Mouse (Mus musculus) embryo, embryonic 11 days (tissue): Measurements from ENCODE around the gene Paqr6.

Experiments used
- DNase-seq: peaks from one replicate; pipeline ENCODE4 v3.0.0-alpha.2; 2015

Paqr6 gene

DNA sequence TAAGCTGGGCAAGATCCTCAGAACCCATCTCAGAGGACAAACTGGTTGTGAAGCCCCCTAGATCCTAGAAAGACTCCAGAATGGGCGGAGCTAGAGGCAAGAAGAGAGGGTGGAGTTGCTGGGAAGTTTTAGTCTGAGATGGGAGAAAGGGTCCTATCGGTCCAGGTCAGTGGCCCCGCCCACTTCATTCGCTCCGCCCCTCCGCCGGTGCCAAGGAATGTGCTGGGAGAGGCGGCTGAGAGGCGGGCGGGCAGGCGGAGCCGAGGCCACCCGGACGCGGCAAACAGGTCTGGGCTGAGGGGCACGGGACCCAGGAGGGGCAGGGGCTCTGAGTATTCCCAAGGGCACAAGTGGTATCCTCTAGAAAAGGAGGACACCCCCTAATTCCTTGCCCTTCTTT is at the start of gene Paqr6:
Gene Paqr6, plus strand, starts transcription at position 248 of the 400 bp plus-strand sequence.
- DNase-seq = peak; percentile 63

DNA sequence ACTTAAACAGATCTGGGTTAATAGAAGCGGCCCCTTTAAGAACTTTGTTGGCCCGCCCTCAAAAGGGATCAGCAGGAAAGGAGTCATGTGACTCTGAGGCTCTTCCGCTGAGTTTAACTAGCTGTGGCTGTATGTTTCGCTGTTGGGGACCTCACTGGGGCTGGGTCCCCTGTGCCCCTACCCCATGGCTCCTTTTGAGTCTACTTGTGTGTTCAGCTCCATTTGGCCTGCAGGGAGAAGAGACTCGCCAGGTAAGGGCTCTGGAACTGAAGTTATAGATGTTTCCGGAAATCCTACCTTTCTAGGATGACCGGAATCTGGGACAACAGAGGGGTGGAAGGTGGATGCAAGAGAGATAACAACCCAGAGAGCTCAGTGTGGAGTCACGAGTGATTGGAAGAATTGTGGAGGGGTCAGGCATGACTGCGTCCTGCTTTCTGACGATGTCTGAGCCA is 39.4 kb upstream of the Paqr6 start, which contains the start of gene Glmp:
Gene Glmp, plus strand, starts transcription at position 73 of the 455 bp plus-strand sequence.
- DNase-seq = peak; percentile 84

DNA sequence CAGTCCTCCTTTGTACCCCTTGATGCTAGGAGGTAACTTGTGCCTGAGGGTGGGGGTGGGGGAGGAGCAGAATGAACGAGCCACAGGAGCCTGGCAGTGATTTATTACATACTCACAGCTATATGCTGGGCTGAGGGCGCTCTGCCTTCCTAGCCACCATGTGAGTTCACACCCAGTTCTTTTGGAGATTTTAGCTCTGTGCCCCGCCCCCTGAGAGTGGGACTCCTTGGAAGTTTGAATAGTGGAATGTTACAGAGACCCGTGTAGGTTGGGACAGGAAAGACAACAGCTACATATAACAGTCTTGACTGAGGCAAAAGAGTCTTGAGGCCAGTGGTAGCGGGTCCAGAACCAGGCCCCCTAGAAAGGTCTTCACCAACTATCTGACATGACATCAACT is 35.4 kb upstream of the Paqr6 start:
- no peak for DNase-seq

DNA sequence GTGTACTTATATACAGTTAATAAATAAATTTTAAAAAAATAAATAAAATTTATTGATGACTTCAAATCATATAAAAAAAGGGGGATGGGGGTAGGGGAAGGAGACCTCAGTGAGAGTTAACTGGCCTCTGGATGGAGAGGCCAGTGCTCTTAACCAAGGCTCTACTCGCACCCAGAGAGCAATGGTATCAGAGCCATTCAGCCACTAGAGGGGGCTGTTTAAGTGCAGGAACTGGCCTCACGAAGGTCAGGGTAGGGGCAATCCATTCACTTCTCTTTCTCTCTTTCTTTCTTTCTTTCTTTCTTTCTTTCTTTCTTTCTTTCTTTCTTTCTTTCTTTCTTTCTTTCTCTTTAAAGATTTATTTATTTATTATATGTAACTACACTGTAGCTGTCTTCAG is 33.1 kb upstream of the Paqr6 start:
- peak; percentile 61 for DNase-seq

DNA sequence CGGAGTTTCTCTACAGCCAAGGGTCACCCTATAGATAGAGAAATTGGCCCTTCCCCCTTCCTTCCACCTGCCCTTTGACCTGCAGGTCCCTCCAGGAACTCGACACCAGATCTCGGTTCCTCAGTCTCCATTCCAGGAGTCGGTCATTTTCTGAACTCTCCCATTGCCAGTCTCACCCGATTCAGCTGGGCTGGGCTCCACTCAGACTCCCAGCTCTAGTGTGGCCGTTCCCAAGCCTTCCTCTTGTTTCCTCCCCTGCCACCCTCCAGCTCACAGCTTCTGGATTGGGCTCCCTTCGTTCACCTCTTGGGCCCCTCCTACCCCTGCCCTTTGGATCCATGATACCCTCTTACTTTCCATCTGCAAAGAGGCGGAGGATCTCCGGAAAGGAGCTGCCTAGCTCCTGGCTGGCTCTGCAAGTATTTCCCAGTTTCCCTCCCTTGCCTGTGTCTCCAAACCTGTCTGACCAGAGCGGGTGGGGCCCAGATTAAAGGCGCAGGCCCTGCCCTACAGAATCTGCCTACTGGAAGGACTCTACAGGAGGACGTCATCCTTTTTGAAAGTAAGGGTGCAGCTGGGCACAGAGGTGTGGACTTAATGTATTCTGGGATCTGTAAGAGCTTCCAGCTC is 30.2 kb upstream of the Paqr6 start:
- no peak for DNase-seq

DNA sequence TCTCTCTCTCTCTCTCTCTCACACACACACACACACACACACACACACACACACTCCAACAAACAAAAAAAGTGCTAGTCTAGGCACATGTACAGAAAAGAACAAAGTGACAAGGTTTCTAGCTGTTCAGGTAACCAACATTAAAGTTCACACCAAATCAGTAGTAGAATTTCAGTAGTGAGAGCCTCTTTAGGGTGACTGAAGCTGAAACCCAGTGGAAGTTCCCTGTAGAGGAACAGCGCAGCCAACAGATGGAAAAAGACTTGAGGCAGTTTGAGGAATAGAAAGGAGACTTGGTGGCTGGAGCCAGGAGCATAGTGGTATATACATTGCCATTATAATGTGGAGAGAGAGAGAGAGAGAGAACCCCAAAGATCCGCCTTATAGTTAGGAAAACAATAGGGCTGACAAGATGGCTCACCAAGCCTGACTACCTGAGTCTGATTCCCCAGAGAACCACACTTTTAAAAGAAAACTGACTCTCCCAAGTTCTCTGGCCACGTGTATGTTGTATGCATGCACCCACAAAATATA is 29.4 kb upstream of the Paqr6 start:
- DNase-seq = no peak

DNA sequence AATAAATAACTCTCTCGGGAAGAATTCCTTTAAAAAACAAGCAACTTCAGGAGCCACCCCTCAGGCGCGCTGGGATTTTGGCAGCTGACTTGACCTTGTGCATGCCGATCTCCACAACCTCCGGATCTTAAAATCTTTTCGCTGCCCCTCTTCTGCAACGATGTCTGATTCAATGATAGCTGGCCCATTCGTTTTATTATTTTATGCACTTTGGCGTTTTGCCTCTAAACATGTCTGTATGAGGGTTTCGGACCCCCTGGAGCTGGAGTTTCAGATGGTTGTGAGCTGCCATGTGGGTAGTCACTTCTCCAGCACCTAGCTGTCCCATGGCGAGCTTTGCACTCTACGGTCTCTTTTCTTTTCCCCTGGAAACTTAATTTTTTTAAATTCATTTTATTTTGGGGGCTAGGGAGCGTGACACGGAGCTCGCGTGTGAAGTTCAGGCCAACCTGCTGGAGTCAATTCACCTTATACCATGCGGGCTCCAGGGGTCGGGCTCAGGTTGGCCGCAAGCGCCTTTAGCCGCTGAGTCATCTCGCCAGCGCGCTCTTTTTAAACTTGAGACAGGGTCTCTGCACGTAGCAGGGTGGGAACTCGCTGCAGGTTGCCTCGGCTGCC is 28.8 kb upstream of the Paqr6 start:
- peak; percentile 31 for DNase-seq

DNA sequence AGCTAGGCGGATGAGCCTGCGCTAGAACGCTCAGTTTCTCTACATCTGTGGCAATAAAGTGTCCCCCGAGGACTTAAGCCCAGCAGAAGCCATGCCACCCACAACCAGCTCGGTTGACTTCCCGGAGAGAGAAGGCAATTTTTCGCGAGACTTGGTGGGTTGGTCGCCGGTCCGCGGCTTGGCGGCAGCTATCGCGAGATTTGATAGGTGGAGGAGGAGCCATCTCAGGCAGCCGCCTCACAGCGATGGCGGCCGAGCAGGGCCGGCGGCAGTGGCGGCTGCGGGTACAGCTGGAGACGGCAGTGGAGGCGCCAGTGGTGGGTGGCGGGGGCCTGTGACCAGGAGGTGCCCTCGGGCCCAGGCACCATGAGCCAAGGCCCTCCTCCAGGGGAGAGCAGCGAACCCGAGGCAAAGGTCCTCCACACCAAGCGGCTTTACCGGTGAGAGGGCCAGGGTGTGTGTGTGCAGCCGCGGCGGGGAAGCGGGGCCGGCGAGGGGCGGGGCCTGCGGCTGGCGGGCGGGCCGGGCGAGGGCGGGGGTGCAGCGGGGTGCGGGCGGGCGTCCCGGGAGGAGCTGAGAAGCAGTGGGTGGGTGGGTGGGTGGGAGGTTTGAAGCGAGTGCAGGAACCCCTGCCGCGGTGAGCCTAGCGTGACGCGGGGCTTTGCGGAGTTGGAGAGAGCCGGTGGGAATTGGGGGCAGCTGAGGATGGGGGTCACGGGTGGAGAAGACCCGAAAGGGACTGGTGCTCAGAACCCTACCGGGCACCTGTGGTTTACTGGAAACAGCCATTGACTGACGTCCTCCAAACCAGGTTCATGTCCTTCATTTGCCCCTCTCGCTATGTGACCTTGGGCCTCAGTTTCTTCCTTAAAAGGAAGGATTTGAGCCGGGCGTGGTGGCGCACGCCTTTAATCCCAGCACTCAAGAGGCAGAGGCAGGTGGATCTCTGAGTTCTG is 28.0 kb upstream of the Paqr6 start, which contains the start of the genes Tmem79 and Smg5:
Gene Tmem79, minus strand, starts transcription at position 91 of the 956 bp plus-strand sequence.
Gene Smg5, plus strand, starts transcription at position 203 of the 956 bp plus-strand sequence.
- DNase-seq = peak; percentile 97

DNA sequence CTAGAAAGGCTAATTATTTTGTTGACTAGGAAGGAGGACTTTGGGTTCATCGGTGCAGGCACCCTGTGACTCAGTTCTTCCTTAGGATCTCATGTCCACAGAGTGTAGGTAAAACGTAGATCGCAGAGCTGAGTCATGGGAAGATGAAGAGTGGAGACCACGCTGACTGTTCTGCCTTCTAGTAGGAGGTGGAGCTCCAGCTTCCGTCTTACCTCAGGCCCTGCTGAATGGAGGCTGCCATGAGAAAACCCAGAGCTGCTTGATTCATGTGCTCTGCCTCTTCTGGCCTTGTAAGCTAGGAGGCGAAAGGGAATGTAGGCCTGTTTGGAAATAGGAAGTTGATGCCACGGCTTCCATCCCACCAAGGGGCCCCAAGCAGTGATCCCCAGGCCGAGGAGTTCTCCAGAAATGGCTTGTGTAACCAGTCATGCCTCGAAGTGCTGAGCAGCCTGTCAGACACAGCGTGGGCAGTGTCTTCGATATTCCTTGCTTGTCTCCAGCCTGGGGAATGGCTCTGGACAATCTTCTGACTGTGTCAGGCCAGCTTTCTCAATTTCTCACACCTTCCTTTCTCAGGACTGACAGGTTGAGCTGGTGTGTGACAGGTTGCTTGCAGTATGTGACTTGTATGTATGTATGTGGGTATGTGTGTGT is 26.9 kb upstream of the Paqr6 start:
- no peak for DNase-seq

DNA sequence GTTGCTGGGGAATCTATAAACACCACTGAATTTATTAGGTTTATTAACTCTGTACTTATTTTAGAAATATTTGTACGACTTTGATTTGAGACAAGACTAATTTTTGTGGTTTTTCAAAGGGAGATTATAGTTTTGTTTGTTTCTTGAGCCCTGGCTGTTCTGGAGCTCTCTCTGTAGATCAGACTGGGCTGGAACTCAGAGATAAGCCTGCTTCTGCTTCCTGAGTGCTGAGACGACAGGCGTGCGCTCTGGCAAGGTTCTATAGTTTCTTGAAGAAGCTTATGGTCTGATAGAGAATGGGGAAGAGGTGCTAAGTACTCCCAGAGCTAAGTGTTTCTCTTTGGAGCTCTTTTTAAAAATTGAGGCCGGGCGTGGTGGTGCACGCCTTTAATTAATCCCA is 26.1 kb upstream of the Paqr6 start:
- DNase-seq = no peak

DNA sequence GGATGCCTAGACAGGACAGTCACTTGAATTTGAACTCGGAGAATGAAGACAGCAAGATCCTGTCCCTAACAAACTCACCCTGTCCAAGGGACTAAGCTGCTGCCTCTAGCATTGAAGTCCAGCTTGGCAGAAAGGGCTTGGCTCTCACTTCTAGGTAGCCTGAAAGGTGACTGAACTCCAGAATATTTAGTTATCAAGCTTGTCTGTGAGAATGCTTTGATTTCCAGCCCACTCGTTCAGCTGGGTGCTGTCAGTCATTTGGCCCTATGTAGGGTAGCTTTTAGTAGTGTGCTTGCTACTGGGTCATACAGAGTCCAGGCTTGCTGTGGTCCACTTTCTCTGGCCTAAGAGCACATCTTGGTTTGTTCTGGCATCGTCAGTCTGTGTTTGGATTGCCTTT is 25.4 kb upstream of the Paqr6 start:
- DNase-seq = no peak

DNA sequence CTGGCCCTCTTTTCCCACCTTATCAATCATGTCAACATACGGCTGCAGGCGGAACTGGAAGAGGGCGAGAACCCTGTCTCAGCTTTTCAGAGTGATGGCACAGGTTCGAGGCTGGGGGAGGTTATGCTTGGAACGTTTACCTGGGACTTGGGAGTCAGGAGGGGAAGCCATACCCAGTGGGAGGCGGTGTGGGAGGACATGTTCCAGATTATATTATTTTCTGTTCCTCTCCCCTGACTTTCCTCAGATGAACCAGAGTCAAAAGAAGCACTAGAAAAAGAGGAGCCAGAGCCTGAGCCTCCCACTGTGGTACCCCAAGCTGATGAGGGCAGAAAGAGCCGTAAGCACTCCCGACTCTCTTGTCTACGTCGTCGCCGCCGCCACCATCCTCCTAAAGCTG is 13.7 kb upstream of the Paqr6 start:
- DNase-seq = no peak

DNA sequence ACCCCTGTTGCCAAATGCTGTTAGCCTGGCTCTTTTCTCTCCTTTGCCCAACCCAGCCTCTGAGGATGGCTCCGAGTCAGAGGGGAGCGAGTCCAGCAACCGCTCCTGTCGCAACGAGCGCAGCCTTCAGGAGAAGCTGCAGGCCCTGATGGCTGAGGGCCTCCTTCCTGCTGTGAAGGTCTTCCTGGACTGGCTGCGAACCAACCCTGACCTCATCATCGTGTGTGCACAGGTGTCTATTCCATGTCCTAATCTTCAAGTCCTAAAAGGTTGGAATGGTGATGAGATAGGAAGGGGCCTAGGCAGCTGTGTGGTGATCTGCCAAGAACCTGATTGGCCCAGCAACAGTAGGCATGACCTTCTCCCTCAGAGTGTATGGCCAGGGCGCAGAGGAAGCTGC is 11.5 kb upstream of the Paqr6 start:
- DNase-seq = no peak

DNA sequence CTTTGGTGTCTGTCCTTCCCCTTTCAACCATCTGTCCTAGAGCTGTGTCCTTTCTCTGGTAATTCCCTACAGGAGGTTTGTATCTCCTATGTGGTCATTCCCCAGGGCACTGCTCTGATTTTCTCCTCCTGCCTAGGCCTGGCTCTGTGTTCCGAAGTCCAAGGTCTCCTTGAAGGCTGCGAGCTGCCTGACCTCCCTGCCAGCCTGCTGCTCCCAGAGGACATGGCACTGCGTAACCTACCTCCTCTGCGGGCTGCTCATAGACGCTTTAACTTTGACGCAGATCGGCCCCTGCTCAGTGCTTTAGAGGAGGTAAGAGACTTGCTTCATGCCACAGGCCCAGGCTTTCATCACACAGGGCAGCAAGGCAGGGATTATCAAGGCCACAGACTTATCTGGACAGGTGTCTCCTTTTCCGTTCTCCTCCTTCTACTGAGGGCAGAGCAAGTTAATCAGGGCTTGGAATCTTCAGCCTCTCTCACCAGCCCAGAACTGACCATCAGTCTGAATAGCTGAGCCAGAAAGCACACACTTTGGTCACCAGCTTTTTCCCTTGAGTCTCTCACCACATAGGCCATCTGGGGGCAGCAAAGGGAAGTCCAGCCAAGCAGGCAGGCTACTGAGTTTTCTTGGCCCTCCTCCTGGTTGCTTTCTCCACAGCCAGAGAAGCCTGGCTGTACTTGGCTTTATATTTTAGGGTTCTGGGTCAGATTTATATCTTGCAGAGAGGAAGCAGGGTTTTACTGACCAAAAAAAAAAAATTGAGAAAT is 9.8 kb upstream of the Paqr6 start:
- DNase-seq = no peak

DNA sequence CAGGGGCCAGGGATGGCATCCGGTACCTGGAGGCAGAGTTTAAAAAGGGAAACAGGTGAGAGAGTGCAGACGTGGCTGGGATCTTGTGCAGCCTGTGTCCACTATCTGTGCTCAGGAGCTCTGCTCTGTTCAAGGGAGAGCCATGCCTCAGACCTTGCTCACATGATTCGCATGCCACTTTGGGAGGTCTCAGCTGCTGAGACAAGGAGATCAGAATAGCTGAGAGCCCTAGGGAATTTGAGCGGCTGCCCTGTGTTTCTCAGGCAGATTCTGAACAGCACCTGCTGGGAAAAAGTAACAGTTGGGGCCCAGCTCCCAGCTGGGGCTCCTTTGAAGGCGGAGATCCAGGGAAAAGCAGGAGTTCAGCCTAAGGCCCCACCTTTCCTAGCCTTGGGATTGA is 4.8 kb upstream of the Paqr6 start:
- DNase-seq = no peak

DNA sequence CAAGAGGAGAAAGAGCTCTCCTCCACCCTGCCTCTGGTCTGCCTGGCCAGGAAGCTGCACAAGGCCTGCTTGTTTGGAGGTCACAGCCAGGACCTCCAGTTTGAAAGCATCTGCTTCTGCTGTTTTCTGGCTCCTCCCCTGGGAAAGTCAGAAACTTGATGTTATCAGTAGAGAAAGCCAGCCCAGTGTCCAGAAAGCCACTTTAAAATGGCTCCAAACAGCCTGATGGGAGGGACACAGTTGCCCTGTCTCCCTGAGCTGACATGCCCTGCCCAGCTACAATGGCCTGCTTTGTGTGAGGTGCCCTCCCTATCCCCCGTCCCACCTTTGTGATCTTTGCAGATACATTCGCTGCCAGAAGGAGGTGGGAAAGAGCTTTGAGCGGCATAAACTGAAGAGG is 4.4 kb upstream of the Paqr6 start:
- no peak for DNase-seq

DNA sequence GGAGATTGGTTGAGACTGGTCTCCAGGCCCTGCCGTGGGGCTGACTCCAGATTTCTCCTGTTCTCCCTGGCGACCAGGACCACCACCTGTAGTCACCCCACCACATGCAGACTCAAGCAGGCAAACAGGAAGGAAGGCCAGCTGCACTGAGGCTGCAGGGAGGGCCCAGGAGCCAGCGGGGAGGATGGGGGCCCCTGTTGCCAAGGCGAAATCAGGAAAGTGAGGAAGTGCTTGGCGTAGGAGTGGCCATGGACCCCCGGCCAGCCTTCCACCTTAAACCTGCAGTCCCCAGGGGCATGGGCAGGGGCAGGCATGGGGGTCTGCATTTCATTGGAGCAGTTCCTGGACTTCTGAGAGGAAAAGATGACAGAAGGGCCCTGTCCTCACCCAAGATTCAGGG is 3.3 kb upstream of the Paqr6 start:
- no peak for DNase-seq

DNA sequence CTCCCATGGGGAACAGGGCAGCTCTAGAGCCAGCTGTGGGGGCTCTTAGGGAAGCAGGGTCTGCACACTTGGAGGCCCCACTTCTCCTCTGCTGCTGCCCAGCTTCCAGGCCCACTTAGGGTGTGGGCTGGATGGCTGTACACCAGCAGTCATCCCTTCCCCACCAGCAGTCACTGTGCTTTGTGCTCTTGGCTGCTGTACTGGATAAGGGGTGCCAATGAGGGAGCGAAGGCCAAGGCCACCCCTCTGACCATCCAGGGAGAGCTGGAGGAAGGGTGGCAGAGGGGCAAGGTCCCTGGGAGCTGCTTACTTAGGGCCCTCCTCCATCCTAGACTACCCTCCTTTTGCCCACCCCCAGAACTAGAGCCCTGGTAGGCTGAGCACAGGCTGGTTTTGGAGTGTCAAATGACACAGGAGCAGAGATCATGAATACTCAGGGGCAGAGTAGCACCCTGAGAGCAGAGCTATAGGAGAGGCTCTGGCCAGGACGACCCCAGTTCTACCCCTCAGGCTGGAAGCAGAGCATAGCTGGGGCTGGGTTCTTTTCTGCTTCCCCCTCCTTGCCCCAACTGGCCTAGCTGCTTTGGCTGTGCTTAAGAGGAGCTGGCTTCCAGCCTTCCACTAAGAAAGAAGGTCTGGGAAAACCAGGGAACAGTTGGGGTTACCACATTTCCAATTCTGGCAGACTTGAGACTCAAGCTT is 2.6 kb upstream of the Paqr6 start:
- DNase-seq = no peak

DNA sequence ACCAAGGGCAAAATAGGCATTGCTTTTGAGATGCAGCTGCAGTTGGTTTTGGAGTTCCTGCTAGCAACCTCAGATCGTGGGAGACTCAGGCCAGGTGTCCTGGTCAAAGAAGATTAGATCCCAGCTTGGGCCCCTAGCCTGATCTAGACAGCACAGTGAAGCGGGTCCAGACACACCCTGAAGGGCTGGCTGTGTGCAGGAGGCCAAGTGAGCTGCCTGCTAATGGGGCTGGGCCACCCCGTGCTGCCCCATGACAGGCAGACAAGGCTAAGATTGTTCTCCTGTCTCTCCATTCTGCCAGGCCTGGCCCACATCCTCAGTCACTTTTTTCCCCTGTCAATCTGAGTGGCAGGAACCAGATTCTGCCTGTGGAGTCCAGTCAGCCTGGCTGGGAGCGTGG is 684 bp upstream of the Paqr6 start:
- no peak for DNase-seq

DNA sequence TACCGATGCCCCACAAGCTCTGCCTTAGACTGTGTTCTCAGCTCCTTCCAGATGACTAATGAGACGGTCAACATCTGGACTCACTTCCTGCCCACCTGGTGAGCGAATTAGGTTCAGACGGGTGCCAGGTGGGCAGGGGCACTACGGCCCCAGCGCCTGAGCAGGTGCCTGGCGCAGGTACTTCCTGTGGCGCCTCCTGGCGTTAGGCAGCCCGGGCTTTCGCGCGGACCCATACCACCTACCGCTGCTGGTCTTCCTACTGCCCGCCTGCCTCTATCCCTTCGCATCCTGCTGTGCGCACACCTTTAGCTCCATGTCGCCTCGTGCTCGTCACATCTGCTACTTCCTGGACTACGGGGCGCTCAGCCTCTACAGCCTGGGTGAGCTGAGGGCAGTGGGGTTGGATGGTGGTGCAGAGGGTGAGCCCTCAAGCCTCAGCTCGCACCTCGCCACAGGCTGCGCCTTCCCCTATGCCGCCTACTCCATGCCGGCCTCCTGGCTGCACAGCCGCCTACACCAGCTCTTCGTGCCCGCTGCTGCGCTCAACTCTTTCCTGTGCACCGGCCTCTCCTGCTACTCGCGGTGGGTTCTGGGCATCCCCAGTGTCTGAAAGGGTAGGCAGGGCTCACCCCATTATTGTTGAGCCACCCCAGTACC is 1.4 kb downstream of the Paqr6 start:
- no peak for DNase-seq
